Mouse (Mus musculus): ENCODE results near the gene Echdc3. TPM values are rescaled to one million over a fixed set of nuclear protein-coding genes. Genes with fewer than 3 reads are reported as not detected.

Echdc3 gene
- polyA plus RNA-seq, 1 experiment from 2014 or later = 12.0 TPM

- H3K27me3 ChIP-seq (replicated peaks; ENCODE audit: insufficient read depth, low read length) = no peaks in the 10 kb centered on the region
- ATAC-seq (no peak), DNase-seq (ENCODE audit: low spot score) (no peak)
- WGBS = 52% methylated on average over 1 of the region's 1 CpGs
- H3K4me2 ChIP-seq (replicated peaks; ENCODE audit: low read depth, low read length) = no peak overlapping the region
- no peaks in the 10 kb centered on the region for H3K4me1 ChIP-seq (ENCODE audit: insufficient read depth, low read depth, low read length)
- no peak overlapping the region for H3K4me3 ChIP-seq (ENCODE audit: low read depth, low read length)
- H3K36me3 ChIP-seq (ENCODE audit: insufficient read depth, low read length) = no peaks in the 10 kb centered on the region
- H3K9me3 ChIP-seq (ENCODE audit: low read length) = no peaks in the 10 kb centered on the region
- H3K27ac ChIP-seq (ENCODE audit: low read length) = no peak overlapping the region
- no peak overlapping the region for H3K9ac ChIP-seq (replicated peaks; ENCODE audit: low read depth)
- TF ChIP-seq EP300 (IDR thresholded peaks at IDR 0.05) (no peak), CTCF (IDR thresholded peaks at IDR 0.05) (no peak)
Observed at GRCm38 (mm10) chr2:6240072-6240471, 27.2 kb upstream of the Echdc3 start.

- no peak for ATAC-seq
- no peak overlapping the region for H3K4me3 ChIP-seq (ENCODE audit: low read depth, low read length)
- WGBS = 44% methylated on average over 4 of the region's 4 CpGs
Observed at GRCm38 (mm10) chr2:6239333-6239732, 26.5 kb upstream of the Echdc3 start.

GRCm38 (mm10) chr2:6238679-6239078 lies 25.8 kb upstream of the Echdc3 start:
- 47% methylated on average over 2 of the region's 2 CpGs for WGBS
- no peaks in the 10 kb centered on the region for H3K27me3 ChIP-seq (replicated peaks; ENCODE audit: insufficient read depth, low read length)
- peak; percentile 61 for ATAC-seq
- TF ChIP-seq EP300 (IDR thresholded peaks at IDR 0.05) (no peak), CTCF (IDR thresholded peaks at IDR 0.05) (no peak)
- H3K4me2 ChIP-seq (replicated peaks; ENCODE audit: low read depth, low read length) = no peak overlapping the region
- no peaks in the 10 kb centered on the region for H3K36me3 ChIP-seq (ENCODE audit: insufficient read depth, low read length)
- no peak overlapping the region for H3K9ac ChIP-seq (replicated peaks; ENCODE audit: low read depth)
- H3K4me3 ChIP-seq (ENCODE audit: low read depth, low read length) = no peak overlapping the region
- DNase-seq (ENCODE audit: low spot score) = no peak
- H3K27ac ChIP-seq (ENCODE audit: low read length) = 0 out of 2 replicates have a peak overlapping the region, but pooled peaks have one; percentile 26
- no peaks in the 10 kb centered on the region for H3K4me1 ChIP-seq (ENCODE audit: insufficient read depth, low read depth, low read length)
- H3K9me3 ChIP-seq (ENCODE audit: low read length) = no peaks in the 10 kb centered on the region

More at GRCm38 (mm10) chr2:6239333-6239732, 26.5 kb upstream of the Echdc3 start:
- Histone ChIP-seq H3K36me3 (ENCODE audit: insufficient read depth, low read length) (no peaks in the 10 kb centered on the region), H3K4me2 (replicated peaks; ENCODE audit: low read depth, low read length) (no peak overlapping the region), H3K9ac (replicated peaks; ENCODE audit: low read depth) (no peak overlapping the region), H3K27ac (ENCODE audit: low read length) (no peak overlapping the region), H3K9me3 (ENCODE audit: low read length) (no peaks in the 10 kb centered on the region), H3K27me3 (replicated peaks; ENCODE audit: insufficient read depth, low read length) (no peaks in the 10 kb centered on the region), H3K4me1 (ENCODE audit: insufficient read depth, low read depth, low read length) (no peaks in the 10 kb centered on the region)
- no peak for DNase-seq (ENCODE audit: low spot score)
- TF ChIP-seq CTCF (IDR thresholded peaks at IDR 0.05) = no peak

GRCm38 (mm10) chr2:6238244-6238643 lies 25.4 kb upstream of the Echdc3 start:
- 25% methylated on average over 4 of the region's 4 CpGs for WGBS
- Histone ChIP-seq H3K27me3 (replicated peaks; ENCODE audit: insufficient read depth, low read length) (no peaks in the 10 kb centered on the region), H3K4me3 (ENCODE audit: low read depth, low read length) (no peak overlapping the region), H3K4me2 (replicated peaks; ENCODE audit: low read depth, low read length) (no peak overlapping the region), H3K36me3 (ENCODE audit: insufficient read depth, low read length) (no peaks in the 10 kb centered on the region), H3K9ac (replicated peaks; ENCODE audit: low read depth) (no peak overlapping the region), H3K4me1 (ENCODE audit: insufficient read depth, low read depth, low read length) (no peaks in the 10 kb centered on the region), H3K9me3 (ENCODE audit: low read length) (no peaks in the 10 kb centered on the region), H3K27ac (ENCODE audit: low read length) (no peak overlapping the region)
- DNase-seq (ENCODE audit: low spot score) = peak; percentile 42
- no peak for TF ChIP-seq EP300 (IDR thresholded peaks at IDR 0.05)
- TF ChIP-seq CTCF (IDR thresholded peaks at IDR 0.05) = no peak
- peak; percentile 55 for ATAC-seq

- Histone ChIP-seq H3K4me1 (ENCODE audit: insufficient read depth, low read depth, low read length) (peaks cover 3% of the 10 kb centered on the region; the same call in 1 of the 2 replicates), H3K9me3 (ENCODE audit: low read length) (no peaks in the 10 kb centered on the region), H3K4me3 (ENCODE audit: low read depth, low read length) (no peak overlapping the region), H3K27me3 (replicated peaks; ENCODE audit: insufficient read depth, low read length) (no peaks in the 10 kb centered on the region), H3K27ac (ENCODE audit: low read length) (peak overlapping the region; percentile 8; the same call in 1 of the 2 replicates), H3K9ac (replicated peaks; ENCODE audit: low read depth) (no peak overlapping the region), H3K36me3 (ENCODE audit: insufficient read depth, low read length) (no peaks in the 10 kb centered on the region), H3K4me2 (replicated peaks; ENCODE audit: low read depth, low read length) (no peak overlapping the region)
- DNase-seq (ENCODE audit: low spot score) (peak; percentile 49), ATAC-seq (peak; percentile 52)
- no peak for TF ChIP-seq CTCF (IDR thresholded peaks at IDR 0.05)
- no peak for TF ChIP-seq EP300 (IDR thresholded peaks at IDR 0.05)
- 44% methylated on average over 6 of the region's 6 CpGs for WGBS
Observed at GRCm38 (mm10) chr2:6233353-6233752, 20.5 kb upstream of the Echdc3 start.

- TF ChIP-seq EP300 (IDR thresholded peaks at IDR 0.05) (no peak), CTCF (IDR thresholded peaks at IDR 0.05) (no peak)
- no peaks in the 10 kb centered on the region for H3K36me3 ChIP-seq (ENCODE audit: insufficient read depth, low read length)
- ATAC-seq (no peak), DNase-seq (ENCODE audit: low spot score) (no peak)
- H3K27ac ChIP-seq (ENCODE audit: low read length) = 0 out of 2 replicates have a peak overlapping the region, but pooled peaks have one; percentile 8
- 73% methylated on average over 7 of the region's 7 CpGs for WGBS
- no peak overlapping the region for H3K4me3 ChIP-seq (ENCODE audit: low read depth, low read length)
- H3K9me3 ChIP-seq (ENCODE audit: low read length) = no peaks in the 10 kb centered on the region
- peaks cover 3% of the 10 kb centered on the region; the same call in 1 of the 2 replicates for H3K4me1 ChIP-seq (ENCODE audit: insufficient read depth, low read depth, low read length)
- H3K9ac ChIP-seq (replicated peaks; ENCODE audit: low read depth) = no peak overlapping the region
- H3K4me2 ChIP-seq (replicated peaks; ENCODE audit: low read depth, low read length) = no peak overlapping the region
- H3K27me3 ChIP-seq (replicated peaks; ENCODE audit: insufficient read depth, low read length) = no peaks in the 10 kb centered on the region
Observed at GRCm38 (mm10) chr2:6232755-6233154, 19.9 kb upstream of the Echdc3 start.

- no peak overlapping the region for H3K27ac ChIP-seq (ENCODE audit: low read length)
Observed at GRCm38 (mm10) chr2:6230865-6231264, 18.0 kb upstream of the Echdc3 start.

More at GRCm38 (mm10) chr2:6230865-6231264, 18.0 kb upstream of the Echdc3 start:
- peak; percentile 63 for ATAC-seq
- WGBS = 59% methylated on average over 6 of the region's 6 CpGs
- no peak overlapping the region for H3K4me2 ChIP-seq (replicated peaks; ENCODE audit: low read depth, low read length)
- no peaks in the 10 kb centered on the region for H3K9me3 ChIP-seq (ENCODE audit: low read length)
- peaks cover 3% of the 10 kb centered on the region; the same call in 1 of the 2 replicates for H3K4me1 ChIP-seq (ENCODE audit: insufficient read depth, low read depth, low read length)
- DNase-seq (ENCODE audit: low spot score) = peak; percentile 74
- H3K27me3 ChIP-seq (replicated peaks; ENCODE audit: insufficient read depth, low read length) = no peaks in the 10 kb centered on the region
- H3K36me3 ChIP-seq (ENCODE audit: insufficient read depth, low read length) = no peaks in the 10 kb centered on the region
- TF ChIP-seq CTCF (IDR thresholded peaks at IDR 0.05) = no peak
- peak; percentile 21; the same call in 1 of the 2 replicates for TF ChIP-seq EP300 (IDR thresholded peaks at IDR 0.05)
- no peak overlapping the region for H3K9ac ChIP-seq (replicated peaks; ENCODE audit: low read depth)
- no peak overlapping the region for H3K4me3 ChIP-seq (ENCODE audit: low read depth, low read length)
